ENCODE assay signal across 8 mouse cellular contexts in the genomic region with DNA sequence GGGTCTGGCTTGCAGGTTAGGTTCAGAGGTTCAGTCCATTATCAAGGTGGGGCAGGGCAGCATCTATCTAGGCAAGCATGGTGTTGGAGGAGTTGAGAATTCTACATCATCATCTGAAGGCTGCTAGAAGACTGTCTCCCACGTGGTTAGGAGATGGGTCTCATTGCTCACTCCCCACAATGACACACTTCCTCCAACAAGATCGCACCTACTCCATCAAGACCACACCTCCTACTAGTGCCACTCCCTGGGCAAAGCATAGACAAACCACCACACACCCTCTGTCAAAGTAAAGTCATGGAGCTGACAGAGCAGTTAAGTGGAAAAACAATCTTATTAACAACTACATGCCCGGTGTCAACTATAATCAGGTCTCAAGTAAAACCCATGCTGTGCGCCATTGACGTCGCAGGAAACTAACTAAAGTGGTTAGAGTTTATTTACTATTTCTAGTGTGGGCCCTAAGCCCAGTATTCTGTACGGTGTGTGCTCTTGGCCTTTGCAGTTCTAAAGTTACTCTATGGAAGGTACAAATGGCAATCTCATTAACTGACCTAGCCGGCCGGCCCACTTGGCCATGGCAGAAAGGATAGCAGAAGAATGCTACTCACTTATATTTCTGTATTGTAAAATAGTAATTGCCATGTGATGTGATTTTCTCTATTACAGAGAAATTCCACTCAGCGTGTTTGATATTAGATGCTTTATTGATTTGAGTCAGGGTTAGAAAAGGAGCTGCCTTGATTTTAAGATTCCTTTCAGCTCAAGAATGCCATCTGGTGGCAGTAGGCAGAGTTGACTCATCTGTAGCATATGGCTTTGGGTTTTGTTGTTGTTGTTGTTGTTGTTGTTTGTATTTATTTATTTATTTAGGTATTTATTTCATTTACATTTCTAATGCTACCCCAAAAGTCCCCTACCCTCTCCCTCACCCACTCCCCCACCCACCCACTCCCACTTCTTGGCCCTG. TPM values are rescaled to one million over a fixed set of nuclear protein-coding genes. Genes with fewer than 3 reads are reported as not detected.
DNase-seq lines count a peak whose midpoint lies in the region; ATAC-seq and TF ChIP-seq lines count a peak whose summit lies in the region.

No protein-coding gene starts in this region.

- DNase-seq in embryo, embryonic 10 days (ENCODE audit: low spot score) = peak; percentile 32
- DNase-seq in embryo, embryonic 9.5 days (ENCODE audit: extremely low spot score) = no peak
- DNase-seq in limb, embryonic 14.5 days (ENCODE audit: low spot score) = peak; percentile 23
- no peak for DNase-seq in limb, embryonic 10.5 days (ENCODE audit: low spot score)
- DNase-seq in adrenal gland, postnatal 36 days = peak; percentile 6 to 34
- peak; percentile 23 for DNase-seq in forelimb bud, embryonic 11.5 days (ENCODE audit: low read depth, low spot score)
- no peak for DNase-seq in yolk sac, embryonic 10.5 days (ENCODE audit: low spot score)

- H3K4me1 ChIP-seq in limb, embryonic 14.5 days (ENCODE audit: control insufficient read depth, insufficient read depth, low read length) = no peaks in the 10 kb centered on the region
- no peaks in the 10 kb centered on the region for H3K4me1 ChIP-seq in limb, embryonic 10.5 days
- H3K4me1 ChIP-seq in megakaryocyte, embryonic 14.5 days = peaks cover 16% of the 10 kb centered on the region

- no peak overlapping the region for H3K4me3 ChIP-seq in limb, embryonic 14.5 days (replicated peaks; ENCODE audit: low read length)
- H3K4me3 ChIP-seq in limb, embryonic 10.5 days = no peak overlapping the region
- H3K4me3 ChIP-seq in megakaryocyte, embryonic 14.5 days (replicated peaks) = peak overlapping the region; percentile 36

- peaks cover 21% of the 10 kb centered on the region for H3K36me3 ChIP-seq in limb, embryonic 14.5 days (ENCODE audit: control insufficient read depth, insufficient read depth, low read length)
- H3K36me3 ChIP-seq in limb, embryonic 10.5 days = peaks cover 52% of the 10 kb centered on the region
- peaks cover 32% of the 10 kb centered on the region for H3K36me3 ChIP-seq in megakaryocyte, embryonic 14.5 days (replicated peaks; ENCODE audit: low read length)

- 85% methylated on average over 10 of the region's 10 CpGs for WGBS in limb, embryonic 14.5 days
- 88% methylated on average over 10 of the region's 10 CpGs for WGBS in limb, embryonic 10.5 days

- no peak overlapping the region for H3K9ac ChIP-seq in limb, embryonic 14.5 days (ENCODE audit: low read depth, low read length, severe bottlenecking)

- no peak for ATAC-seq in limb, embryonic 14.5 days (ENCODE audit: low FRiP score, low read depth)

- H3K9me3 ChIP-seq in limb, embryonic 14.5 days (ENCODE audit: control insufficient read depth, low read length) = no peaks in the 10 kb centered on the region
- no peaks in the 10 kb centered on the region for H3K9me3 ChIP-seq in limb, embryonic 10.5 days (replicated peaks)
- no peaks in the 10 kb centered on the region for H3K9me3 ChIP-seq in megakaryocyte, embryonic 14.5 days

- no peak overlapping the region for H3K4me2 ChIP-seq in limb, embryonic 14.5 days (replicated peaks; ENCODE audit: low read depth, low read length, severe bottlenecking)

- H3K27me3 ChIP-seq in limb, embryonic 14.5 days (ENCODE audit: control insufficient read depth, insufficient read depth, low read length) = no peaks in the 10 kb centered on the region
- H3K27me3 ChIP-seq in limb, embryonic 10.5 days (ENCODE audit: low read depth, poor library complexity, severe bottlenecking) = no peaks in the 10 kb centered on the region
- H3K27me3 ChIP-seq in megakaryocyte, embryonic 14.5 days (replicated peaks) = no peaks in the 10 kb centered on the region

- no peak overlapping the region for H3K27ac ChIP-seq in limb, embryonic 14.5 days (replicated peaks; ENCODE audit: low read depth, low read length)
- H3K27ac ChIP-seq in limb, embryonic 10.5 days = no peak overlapping the region

- TF ChIP-seq POLR2A in limb, embryonic 14.5 days (IDR thresholded peaks at IDR 0.05; ENCODE audit: borderline replicate concordance, extremely low read depth, insufficient read depth, insufficient read length) = no peak

RNA-seq across cellular contexts. Expression of gene Spice1, which starts 15.3 kb away (rescaled TPM):
- polyA plus RNA-seq in limb, embryonic 14.5 days (2012; rRNA removed) = 30.0 and 34.4 TPM in 2 replicates
- 25.6 and 28.9 TPM in 2 replicates for polyA plus RNA-seq in limb, embryonic 14.5 days (2014; fragmentation: Nextera tagmentation; extraction: Ambion mirVana)
- 27.5 and 31.2 TPM in 2 replicates for polyA plus RNA-seq in limb, embryonic 10.5 days (2016; fragmentation: Nextera tagmentation; extraction: Ambion mirVana)
- total RNA-seq in adrenal gland, postnatal 36 days (2021) = 10 to 100 TPM; 22.8 to 25.2 TPM
- polyA plus RNA-seq in megakaryocyte, embryonic 14.5 days (2012; ENCODE audit: insufficient read depth, low replicate concordance) = 2.9 TPM in 1 of 2 replicates, not detected in the other

RNA-seq across cellular contexts. Expression of gene Sidt1, which starts 29.2 kb away (rescaled TPM):
- 0.79 and 1.1 TPM in 2 replicates for polyA plus RNA-seq in limb, embryonic 14.5 days (2012; rRNA removed)
- polyA plus RNA-seq in limb, embryonic 14.5 days (2014; fragmentation: Nextera tagmentation; extraction: Ambion mirVana) = 0.12 and 0.40 TPM in 2 replicates
- polyA plus RNA-seq in limb, embryonic 10.5 days (2016; fragmentation: Nextera tagmentation; extraction: Ambion mirVana) = not detected in 2 replicates
- total RNA-seq in adrenal gland, postnatal 36 days (2021) = 1 to 10 TPM; 6.4 to 7.6 TPM
- not detected in 2 replicates for polyA plus RNA-seq in megakaryocyte, embryonic 14.5 days (2012; ENCODE audit: insufficient read depth, low replicate concordance)

RNA-seq across cellular contexts. Expression of gene Cfap44, which starts 32.4 kb away (rescaled TPM):
- 0.36 and 0.47 TPM in 2 replicates for polyA plus RNA-seq in limb, embryonic 14.5 days (2012; rRNA removed)
- 0.66 and 1.9 TPM in 2 replicates for polyA plus RNA-seq in limb, embryonic 14.5 days (2014; fragmentation: Nextera tagmentation; extraction: Ambion mirVana)
- polyA plus RNA-seq in limb, embryonic 10.5 days (2016; fragmentation: Nextera tagmentation; extraction: Ambion mirVana) = 0.06 and 0.26 TPM in 2 replicates
- 1 to 10 TPM in 1 of 2 experiments, under 1 TPM in 1; 0.26 to 1.3 TPM for total RNA-seq in adrenal gland, postnatal 36 days (2021)
- not detected in 2 replicates for polyA plus RNA-seq in megakaryocyte, embryonic 14.5 days (2012; ENCODE audit: insufficient read depth, low replicate concordance)

Comparison
In these comparisons a context has a peak if more than half of its experiments do, and no peak if none do; other contexts are left out.
1. DNase-seq: peak in embryo, embryonic 10 days (single experiment), limb, embryonic 14.5 days (single experiment), adrenal gland, postnatal 36 days (2 of 2) and forelimb bud, embryonic 11.5 days (single experiment); none in embryo, embryonic 9.5 days (single experiment), limb, embryonic 10.5 days (single experiment) and yolk sac, embryonic 10.5 days (single experiment).